Mouse (Mus musculus) midbrain, embryonic 13.5 days (tissue): ENCODE data around the gene Spata18. TPM values are rescaled to one million over a fixed set of nuclear protein-coding genes. Genes with fewer than 3 reads are reported as not detected.
A peak's percentile ranks its signal among the peaks of the same experiment; 100 is the strongest.

Source experiments
- ATAC-seq: fragments of 200-750 bp; cut with Nextera tagmentation; 2 replicates; pipeline ENCODE4 v1.8.0; 2017; ENCODE audit warnings: mild to moderate bottlenecking, moderate TSS enrichment, moderate library complexity
- H3K27ac ChIP-seq: fragments of 300-500 bp; sonication (generic); 2 replicates; pipeline ENCODE4 v1.5.1; 2015; ENCODE audit warnings: inconsistent platforms, mild to moderate bottlenecking, moderate library complexity
- H3K27me3 ChIP-seq: fragments of 300-500 bp; sonication (generic); 2 replicates; pipeline ENCODE4 v1.6.1; 2015; ENCODE audit warnings: mild to moderate bottlenecking, inconsistent platforms
- H3K36me3 ChIP-seq: fragments of 300-500 bp; sonication (generic); 2 replicates; pipeline ENCODE4 v1.6.1; 2015; ENCODE audit warnings: mild to moderate bottlenecking, inconsistent platforms
- H3K4me1 ChIP-seq: fragments of 300-500 bp; sonication (generic); replicated peaks from 2 replicates; pipeline ENCODE4 v1.6.1; 2015; ENCODE audit warnings: inconsistent platforms
- H3K4me2 ChIP-seq: fragments of 300-500 bp; sonication (generic); replicated peaks from 2 replicates; pipeline ENCODE4 v1.6.1; 2015; ENCODE audit warnings: moderate library complexity, mild to moderate bottlenecking, inconsistent platforms
- H3K4me3 ChIP-seq: fragments of 300-500 bp; sonication (generic); replicated peaks from 2 replicates; pipeline ENCODE4 v1.5.1; 2015; ENCODE audit warnings: mild to moderate bottlenecking, inconsistent platforms
- H3K9ac ChIP-seq: fragments of 300-500 bp; sonication (generic); replicated peaks from 2 replicates; pipeline ENCODE4 v1.6.1; 2015; ENCODE audit warnings: mild to moderate bottlenecking, inconsistent platforms
- H3K9me3 ChIP-seq: fragments of 300-500 bp; sonication (generic); 2 replicates; pipeline ENCODE4 v1.6.1; 2016; ENCODE audit warnings: mild to moderate bottlenecking, inconsistent platforms
- WGBS: fragments of 180-500 bp; shearing (Covaris S2); methylation state at CpG from one replicate; pipeline ENCODE4 v1.1.7; 2015; 5-methylcytosine and 5-hydroxymethylcytosine counted together
- polyA plus RNA-seq: library from polyadenylated mRNA; unstranded; fragments of >200 nt; fragmentation: Nextera tagmentation; extraction: Ambion mirVana; gene quantifications from 2 replicates; pipeline ENCODE4 v1.2.1, GENCODE M21; 2015

Gene Spata18
- polyA plus RNA-seq, 1 experiment from 2014 or later, result 0.22 TPM

DNA sequence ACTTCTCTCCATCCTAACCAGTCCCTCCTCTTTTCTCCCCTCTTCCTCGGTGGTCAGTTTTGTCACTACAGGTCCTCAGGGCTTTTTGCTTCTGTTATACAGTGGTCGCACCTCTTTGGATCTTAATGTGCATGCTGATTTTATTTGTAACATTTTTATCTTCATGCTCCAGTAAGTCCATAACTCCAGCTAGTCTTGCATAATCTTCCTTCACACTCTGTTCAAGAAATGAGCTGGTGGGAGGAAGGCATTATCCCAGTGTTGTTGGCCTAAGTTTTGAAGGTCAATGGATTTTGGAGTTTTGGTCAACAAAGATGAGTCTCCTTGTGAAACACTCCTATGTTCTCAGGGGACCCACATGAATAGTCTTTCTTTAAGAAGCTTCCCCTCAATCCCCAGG, 16.7 kb downstream of the Spata18 start:
- H3K4me2 ChIP-seq, result no peak overlapping the region
- no peaks in the 10 kb centered on the region for H3K9me3 ChIP-seq
- no peak overlapping the region for H3K4me3 ChIP-seq
- WGBS, result 76% methylated on average over 2 of the region's 2 CpGs
- H3K36me3 ChIP-seq, result no peaks in the 10 kb centered on the region
- H3K9ac ChIP-seq, result no peak overlapping the region
- no peaks in the 10 kb centered on the region for H3K27me3 ChIP-seq
- no peak overlapping the region for H3K27ac ChIP-seq
- H3K4me1 ChIP-seq, result no peaks in the 10 kb centered on the region
- ATAC-seq, result no peak

DNA sequence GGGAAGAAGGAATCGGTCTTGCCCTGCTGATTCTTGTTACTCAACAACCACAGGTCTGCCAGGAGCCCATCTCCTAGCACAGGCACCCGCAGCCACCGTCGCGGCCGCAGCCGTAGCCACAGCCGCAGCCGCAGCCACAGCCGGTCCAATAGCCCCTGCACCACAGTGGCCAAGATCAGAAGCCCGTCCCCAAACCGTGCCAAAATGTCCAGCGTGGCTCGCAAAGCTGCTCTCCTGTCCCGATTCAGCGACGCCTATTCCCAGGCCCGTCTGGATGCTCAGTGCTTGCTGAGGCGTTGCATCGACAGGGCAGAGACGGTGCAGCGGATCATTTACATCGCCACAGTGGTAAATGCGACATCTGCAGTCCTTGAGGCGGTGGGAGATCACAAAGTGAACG, 18.2 kb downstream of the Spata18 start:
- peak overlapping the region; percentile 32; the same call in 1 of the 2 replicates for H3K9ac ChIP-seq

DNA sequence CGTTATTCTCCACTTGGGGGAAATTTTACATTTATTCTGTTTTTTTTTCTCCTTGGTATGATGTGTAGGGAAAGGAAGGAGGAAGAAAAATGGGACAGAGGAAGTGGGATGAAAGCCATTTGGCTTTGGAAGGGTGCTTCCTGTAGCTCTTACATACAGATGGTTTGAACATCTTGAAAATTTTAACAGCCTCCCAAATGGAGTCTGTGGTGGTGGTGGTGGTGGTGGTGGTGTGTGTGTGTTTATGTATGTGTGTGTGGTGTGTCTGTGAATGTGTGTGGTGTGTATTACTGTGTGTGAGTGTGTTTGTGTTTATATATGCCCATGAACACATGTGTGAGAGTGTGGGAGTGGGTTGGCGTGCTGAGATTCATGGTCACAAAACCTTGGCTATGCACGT, 24.4 kb downstream of the Spata18 start:
- H3K4me1 ChIP-seq, result no peaks in the 10 kb centered on the region
- no peak overlapping the region for H3K9ac ChIP-seq
- ATAC-seq, result no peak

More for the DNA sequence above, 18.2 kb downstream of the Spata18 start:
- H3K27ac ChIP-seq, result no peak overlapping the region
- no peaks in the 10 kb centered on the region for H3K36me3 ChIP-seq
- H3K9me3 ChIP-seq, result no peaks in the 10 kb centered on the region
- WGBS, result 39% methylated on average over 26 of the region's 26 CpGs
- peak overlapping the region; percentile 45 for H3K4me2 ChIP-seq
- no peaks in the 10 kb centered on the region for H3K4me1 ChIP-seq
- peak overlapping the region; percentile 14; the same call in 1 of the 2 replicates for H3K4me3 ChIP-seq
- ATAC-seq, result no peak
- no peaks in the 10 kb centered on the region for H3K27me3 ChIP-seq

DNA sequence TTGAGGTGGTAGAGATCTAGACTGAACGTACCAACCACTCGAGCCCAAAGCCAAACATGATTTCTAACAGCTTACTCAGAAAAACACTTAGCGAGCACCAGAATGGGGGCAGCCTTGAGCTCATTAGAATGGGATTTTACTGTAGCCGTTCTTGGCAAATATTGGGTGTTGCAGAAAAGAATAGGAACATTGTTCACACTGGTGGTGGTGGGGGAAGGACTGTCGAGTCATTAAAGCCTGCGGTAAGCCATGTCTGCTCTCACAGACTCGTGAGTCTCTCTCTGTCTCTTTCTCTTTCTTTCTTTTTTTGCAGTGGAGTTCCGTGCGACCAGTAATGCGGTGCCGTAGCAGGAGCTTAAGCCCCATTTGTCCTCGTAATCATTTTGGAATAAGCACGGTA, 25.4 kb downstream of the Spata18 start:
- Histone ChIP-seq H3K27me3 (no peaks in the 10 kb centered on the region), H3K36me3 (no peaks in the 10 kb centered on the region), H3K4me3 (no peak overlapping the region), H3K9ac (no peak overlapping the region), H3K27ac (no peak overlapping the region), H3K4me2 (no peak overlapping the region), H3K4me1 (no peaks in the 10 kb centered on the region), H3K9me3 (no peaks in the 10 kb centered on the region)
- WGBS, result 62% methylated on average over 13 of the region's 13 CpGs
- ATAC-seq, result no peak

More for the DNA sequence above, 24.4 kb downstream of the Spata18 start:
- WGBS, result 84% methylated on average over 3 of the region's 3 CpGs
- H3K9me3 ChIP-seq, result no peaks in the 10 kb centered on the region
- H3K36me3 ChIP-seq, result no peaks in the 10 kb centered on the region
- no peak overlapping the region for H3K4me3 ChIP-seq
- no peak overlapping the region for H3K27ac ChIP-seq
- H3K27me3 ChIP-seq, result no peaks in the 10 kb centered on the region
- H3K4me2 ChIP-seq, result no peak overlapping the region

DNA sequence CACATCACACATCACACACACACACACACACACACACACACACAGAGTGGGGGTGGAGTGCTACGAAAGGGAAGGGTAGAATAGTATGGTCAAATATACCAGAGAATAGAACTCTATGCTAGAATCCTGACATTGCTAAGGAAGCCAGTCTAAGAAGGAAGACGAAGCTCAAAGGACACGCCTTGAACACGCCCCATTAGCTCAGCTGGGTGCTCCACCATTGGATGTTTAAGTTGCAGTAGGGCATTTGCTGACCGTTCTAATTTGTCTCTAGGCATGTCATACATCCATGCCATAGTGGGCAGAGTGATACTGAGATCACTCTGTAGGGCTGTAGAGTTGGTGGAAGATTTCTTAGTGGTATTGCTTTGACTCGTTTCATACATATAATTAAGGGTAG, 32.0 kb downstream of the Spata18 start:
- H3K27ac ChIP-seq, result no peak overlapping the region
- ATAC-seq, result no peak
- no peak overlapping the region for H3K9ac ChIP-seq
- no peaks in the 10 kb centered on the region for H3K36me3 ChIP-seq
- 89% methylated on average over 6 of the region's 6 CpGs for WGBS
- no peak overlapping the region for H3K4me2 ChIP-seq
- H3K4me1 ChIP-seq, result no peaks in the 10 kb centered on the region
- H3K4me3 ChIP-seq, result no peak overlapping the region
- H3K9me3 ChIP-seq, result no peaks in the 10 kb centered on the region
- no peaks in the 10 kb centered on the region for H3K27me3 ChIP-seq

DNA sequence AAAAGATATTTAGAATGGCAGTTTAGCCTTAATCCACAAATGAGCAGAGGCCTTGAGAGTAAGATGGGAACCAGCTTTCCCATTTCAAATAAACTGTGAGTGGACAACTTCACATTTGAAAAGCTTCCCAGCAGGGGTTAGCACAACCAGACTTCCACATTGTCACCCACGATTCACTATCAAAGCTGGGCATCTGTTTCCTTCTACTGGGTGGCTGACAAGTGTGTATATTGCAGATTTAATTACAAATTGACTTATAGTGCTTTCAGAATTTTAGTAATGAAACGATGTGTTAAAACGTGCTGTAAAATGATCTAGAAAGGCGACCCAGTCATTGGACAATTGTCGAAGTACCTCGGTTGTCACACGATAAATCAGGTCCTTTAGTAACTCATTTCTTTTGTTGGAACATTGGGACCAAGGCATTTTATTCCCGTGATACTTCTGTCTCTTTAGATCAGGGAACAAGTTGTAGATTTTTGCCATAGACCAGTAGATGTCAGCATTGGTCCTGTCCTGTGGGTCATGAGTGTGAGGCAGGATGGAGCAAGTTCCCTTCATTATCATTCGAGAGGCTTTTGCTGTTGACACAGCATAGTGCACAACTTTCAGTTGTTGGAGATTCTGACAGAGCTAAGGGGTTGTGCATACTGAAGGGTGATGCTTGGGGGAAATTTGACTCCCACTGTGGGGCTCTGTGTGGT, 32.7 kb downstream of the Spata18 start:
- WGBS, result 60% methylated on average over 9 of the region's 9 CpGs
- Histone ChIP-seq H3K4me2 (no peak overlapping the region), H3K27ac (no peak overlapping the region), H3K4me3 (no peak overlapping the region), H3K27me3 (no peaks in the 10 kb centered on the region), H3K9me3 (no peaks in the 10 kb centered on the region), H3K36me3 (no peaks in the 10 kb centered on the region), H3K9ac (no peak overlapping the region), H3K4me1 (no peaks in the 10 kb centered on the region)
- no peak for ATAC-seq

DNA sequence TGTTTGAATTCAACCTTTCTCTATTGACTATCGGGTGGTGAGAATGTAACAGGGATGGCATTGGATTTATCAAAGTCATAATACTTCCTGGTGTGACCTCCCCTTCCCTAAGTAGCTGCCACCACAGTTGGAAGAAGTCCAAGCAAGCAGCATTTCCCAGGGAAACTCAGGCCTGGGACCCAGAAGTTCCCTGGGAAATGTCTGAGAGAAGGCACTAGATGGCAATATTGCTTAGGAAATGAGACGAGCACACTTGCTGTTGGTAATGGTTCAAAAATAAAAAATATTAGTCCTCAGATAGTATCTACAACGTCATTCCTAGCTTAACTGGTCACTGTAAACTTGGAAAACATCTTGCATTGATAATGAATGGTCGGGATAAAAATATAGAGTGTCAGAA, 35.0 kb downstream of the Spata18 start:
- no peak overlapping the region for H3K9ac ChIP-seq
- no peak overlapping the region for H3K4me3 ChIP-seq
- no peaks in the 10 kb centered on the region for H3K36me3 ChIP-seq
- WGBS, result 30% methylated on average over 4 of the region's 4 CpGs
- H3K27me3 ChIP-seq, result no peaks in the 10 kb centered on the region
- H3K4me2 ChIP-seq, result no peak overlapping the region
- no peaks in the 10 kb centered on the region for H3K9me3 ChIP-seq
- ATAC-seq, result no peak
- no peaks in the 10 kb centered on the region for H3K4me1 ChIP-seq
- no peak overlapping the region for H3K27ac ChIP-seq

DNA sequence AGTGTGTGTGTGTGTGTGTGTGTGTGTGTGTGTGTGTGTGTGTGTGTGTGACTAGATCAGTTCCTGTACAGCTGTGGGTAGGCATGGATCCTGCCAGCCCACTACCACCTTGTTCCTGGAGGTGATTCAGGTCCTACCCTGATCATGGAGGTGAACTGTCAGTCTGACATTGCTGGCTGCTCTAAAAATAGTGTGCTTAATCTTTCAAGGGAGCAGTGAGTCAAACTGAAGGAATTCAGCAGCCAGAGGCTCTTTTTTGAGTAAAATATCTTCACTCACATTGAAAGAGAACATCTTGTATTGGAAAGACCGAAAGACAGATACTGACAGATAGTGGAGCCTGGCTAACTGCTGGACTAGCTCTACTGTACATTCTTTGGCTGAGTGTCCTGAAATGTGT, 37.4 kb downstream of the Spata18 start:
- no peak for ATAC-seq
- H3K27me3 ChIP-seq, result no peaks in the 10 kb centered on the region
- 100% methylated on average over 1 of the region's 1 CpGs for WGBS
- no peaks in the 10 kb centered on the region for H3K9me3 ChIP-seq
- H3K4me2 ChIP-seq, result no peak overlapping the region
- no peaks in the 10 kb centered on the region for H3K4me1 ChIP-seq
- H3K27ac ChIP-seq, result no peak overlapping the region
- H3K4me3 ChIP-seq, result no peak overlapping the region
- no peak overlapping the region for H3K9ac ChIP-seq
- no peaks in the 10 kb centered on the region for H3K36me3 ChIP-seq

DNA sequence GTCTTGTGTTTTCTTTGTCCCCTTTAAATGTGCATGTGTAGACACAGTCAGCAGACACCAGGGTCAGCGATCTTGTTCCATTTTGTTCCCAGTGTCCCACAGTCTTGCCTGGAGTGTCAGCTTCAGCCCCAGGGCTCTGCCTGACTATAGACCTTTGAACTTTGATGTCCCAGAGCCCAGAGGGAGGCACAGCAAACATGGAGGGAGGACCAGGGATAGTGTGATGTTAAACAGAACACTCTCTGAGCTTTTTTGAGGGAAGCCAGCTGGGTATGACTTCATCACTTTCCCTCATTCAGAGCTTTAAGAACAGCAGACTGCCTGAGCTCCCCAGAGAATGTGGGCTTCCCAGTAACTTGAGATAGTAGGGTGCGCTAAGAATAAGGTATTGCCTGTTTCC, 39.0 kb downstream of the Spata18 start:
- H3K9ac ChIP-seq, result no peak overlapping the region
- no peak for ATAC-seq
- no peaks in the 10 kb centered on the region for H3K36me3 ChIP-seq
- no peaks in the 10 kb centered on the region for H3K27me3 ChIP-seq
- no peaks in the 10 kb centered on the region for H3K9me3 ChIP-seq
- WGBS, result 77% methylated on average over 2 of the region's 2 CpGs
- no peak overlapping the region for H3K4me2 ChIP-seq
- no peaks in the 10 kb centered on the region for H3K4me1 ChIP-seq
- H3K27ac ChIP-seq, result no peak overlapping the region
- H3K4me3 ChIP-seq, result no peak overlapping the region

DNA sequence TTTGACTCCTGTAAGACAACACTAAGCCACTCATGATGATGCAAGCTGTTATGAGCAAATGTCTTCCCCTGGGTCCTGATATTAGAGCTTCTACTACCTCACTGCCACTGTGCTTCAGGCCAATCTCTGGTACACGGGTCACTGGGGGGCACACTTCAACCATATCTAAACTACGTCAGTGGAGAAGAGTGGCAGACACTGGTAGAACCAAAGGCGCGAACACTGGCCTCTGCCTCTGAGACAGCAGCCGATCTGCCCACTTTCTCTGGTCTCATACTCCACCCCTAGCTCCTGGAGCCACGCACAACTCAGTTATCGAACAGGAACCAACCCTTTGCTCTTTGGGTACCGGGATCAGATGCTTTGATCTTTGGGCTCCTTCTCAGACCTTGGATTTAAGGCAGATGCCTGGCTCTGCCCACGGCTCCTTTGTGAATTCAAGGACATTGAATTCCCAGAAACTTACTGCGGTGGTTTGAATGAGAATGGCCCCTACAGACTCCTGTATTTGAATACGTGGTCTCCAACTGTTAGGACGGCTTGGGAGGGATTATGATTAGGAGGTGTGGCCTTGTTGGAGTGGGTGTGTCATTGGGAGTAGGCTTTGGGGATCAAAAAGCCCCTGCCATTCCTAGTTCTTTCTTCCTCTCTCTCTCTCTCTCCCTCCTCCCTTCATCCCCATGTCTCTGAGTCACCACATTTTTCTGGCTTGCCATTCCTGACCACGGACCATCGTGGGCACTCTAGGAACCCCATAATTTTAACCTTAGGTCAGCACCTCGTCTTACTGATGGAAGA, 40.7 kb downstream of the Spata18 start:
- H3K4me2 ChIP-seq, result no peak overlapping the region
- no peaks in the 10 kb centered on the region for H3K9me3 ChIP-seq
- ATAC-seq, result no peak
- H3K36me3 ChIP-seq, result no peaks in the 10 kb centered on the region
- no peak overlapping the region for H3K9ac ChIP-seq
- WGBS, result 28% methylated on average over 15 of the region's 15 CpGs
- no peaks in the 10 kb centered on the region for H3K27me3 ChIP-seq
- H3K4me1 ChIP-seq, result no peaks in the 10 kb centered on the region
- no peak overlapping the region for H3K27ac ChIP-seq
- H3K4me3 ChIP-seq, result no peak overlapping the region

DNA sequence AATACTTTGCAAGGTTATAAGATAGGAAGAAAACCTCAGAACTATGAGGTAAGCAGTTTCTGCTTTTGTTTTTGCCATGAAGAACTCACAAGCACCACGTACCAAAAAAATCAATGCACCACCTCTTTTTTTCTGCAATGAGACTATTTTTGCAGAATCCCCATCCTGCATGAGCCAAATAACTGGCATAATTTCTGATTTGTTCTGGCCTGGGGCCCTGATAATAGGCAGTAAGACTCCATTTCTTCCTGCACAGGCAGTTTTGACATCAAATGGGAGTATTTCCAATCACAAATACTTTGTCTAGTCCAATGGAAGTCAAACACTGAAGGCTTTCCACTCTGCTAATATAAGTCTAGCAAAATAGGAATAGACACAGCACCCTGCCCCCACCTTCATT, 42.6 kb downstream of the Spata18 start:
- H3K27ac ChIP-seq, result no peak overlapping the region
- H3K4me1 ChIP-seq, result no peaks in the 10 kb centered on the region
- H3K9me3 ChIP-seq, result no peaks in the 10 kb centered on the region
- H3K27me3 ChIP-seq, result no peaks in the 10 kb centered on the region
- WGBS, result 88% methylated on average over 1 of the region's 1 CpGs
- ATAC-seq, result no peak
- H3K36me3 ChIP-seq, result no peaks in the 10 kb centered on the region
- no peak overlapping the region for H3K4me3 ChIP-seq
- H3K4me2 ChIP-seq, result no peak overlapping the region
- no peak overlapping the region for H3K9ac ChIP-seq

DNA sequence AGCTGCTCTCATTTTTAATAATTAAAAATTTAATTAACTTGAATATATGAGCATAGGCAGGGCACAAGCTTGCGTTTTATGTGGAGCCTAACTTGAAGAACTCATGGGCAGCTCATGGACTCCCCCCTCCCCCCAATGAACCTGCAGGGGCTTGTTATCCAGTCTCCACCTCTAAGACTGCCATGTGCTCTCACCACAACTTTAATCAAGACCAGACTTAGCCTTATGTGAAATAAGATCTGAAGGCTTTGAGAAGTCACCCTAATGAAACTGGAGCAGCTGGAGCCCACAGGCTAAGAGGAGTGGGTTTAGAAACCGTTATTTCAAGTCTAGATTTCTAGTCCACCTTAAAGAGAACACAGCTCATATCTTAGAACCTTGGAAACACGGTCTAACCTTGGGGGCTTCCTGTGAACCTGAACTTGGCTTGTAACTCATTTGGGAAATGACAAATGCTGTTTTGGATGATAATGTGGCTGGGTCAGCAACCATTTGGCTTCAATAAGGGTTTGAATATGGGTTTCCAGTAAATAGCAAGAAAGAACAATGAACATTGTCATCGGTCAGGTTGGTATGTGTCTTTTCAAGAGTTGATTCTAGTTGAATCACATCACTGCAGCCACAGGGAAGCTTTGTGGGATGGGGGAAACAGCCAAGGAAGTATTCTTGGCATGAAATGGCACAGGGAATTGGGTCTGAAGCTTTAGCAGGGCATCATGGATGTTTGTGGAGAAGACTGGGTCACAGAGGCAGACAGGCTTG, 43.3 kb downstream of the Spata18 start:
- WGBS, result 86% methylated on average over 4 of the region's 4 CpGs

More for the DNA sequence above, 43.3 kb downstream of the Spata18 start:
- Histone ChIP-seq H3K9ac (no peak overlapping the region), H3K4me1 (no peaks in the 10 kb centered on the region), H3K36me3 (no peaks in the 10 kb centered on the region), H3K4me3 (no peak overlapping the region), H3K27ac (no peak overlapping the region), H3K9me3 (no peaks in the 10 kb centered on the region), H3K27me3 (no peaks in the 10 kb centered on the region), H3K4me2 (no peak overlapping the region)
- ATAC-seq, result no peak
